Mouse (Mus musculus) kidney, adult 2 months (tissue): ENCODE results near the gene Stpg3. TPM values are rescaled to one million over a fixed set of nuclear protein-coding genes. Genes with fewer than 3 reads are reported as not detected.
A peak's percentile ranks its signal among the peaks of the same experiment; 100 is the strongest.

Source experiments
- DNase-seq: peaks from one replicate; pipeline ENCODE4 v3.0.0; 2021
- H3K27ac ChIP-seq: fragments of 200-500 bp; 2 replicates; pipeline ENCODE4 v1.5.1; 2012; ENCODE audit warnings: low read depth, low read length, control low read depth, inconsistent platforms; ENCODE audit not compliant: insufficient read depth
- H3K27me3 ChIP-seq: fragments of 200-500 bp; replicated peaks from 2 replicates; pipeline ENCODE4 v1.6.1; 2012; ENCODE audit warnings: mild to moderate bottlenecking, moderate library complexity, low read length, inconsistent platforms; ENCODE audit not compliant: control insufficient read depth, insufficient read depth
- H3K36me3 ChIP-seq: fragments of 200-500 bp; 2 replicates; pipeline ENCODE4 v1.6.1; 2012; ENCODE audit warnings: mild to moderate bottlenecking, moderate library complexity, low read length, inconsistent platforms; ENCODE audit not compliant: control insufficient read depth, insufficient read depth
- H3K4me1 ChIP-seq: fragments of 200-500 bp; 2 replicates; pipeline ENCODE4 v1.6.1; 2011; ENCODE audit warnings: low read length; ENCODE audit not compliant: control insufficient read depth, insufficient read depth
- H3K4me3 ChIP-seq: fragments of 200-500 bp; 2 replicates; pipeline ENCODE4 v1.5.1; 2011; ENCODE audit warnings: mild to moderate bottlenecking, low read depth, low read length, control low read depth; ENCODE audit not compliant: insufficient read depth
- CTCF ChIP-seq: fragments of 200-500 bp; conservative IDR thresholded peaks from 2 replicates; pipeline ENCODE4 v1.5.1; 2011; ENCODE audit warnings: low read depth, mild to moderate bottlenecking, control low read depth, low read length, moderate library complexity, mixed read lengths; ENCODE audit not compliant: insufficient read depth, insufficient read length
- POLR2A ChIP-seq: fragments of 200-500 bp; IDR thresholded peaks from one replicate; pipeline ENCODE4 v1.6.1; 2011; ENCODE audit warnings: low read depth, low read length, control low read depth
- WGBS: fragments of 180-500 bp; shearing (Covaris S2); methylation state at CpG from one replicate; pipeline ENCODE4 v1.1.7; 2018; 5-methylcytosine and 5-hydroxymethylcytosine counted together
- polyA plus RNA-seq: library from polyadenylated mRNA; depleted of rRNA; stranded (reverse); fragments of >200 nt; gene quantifications from 2 replicates; pipeline ENCODE4 v1.2.3, GENCODE M21; 2012

Gene Stpg3
- polyA plus RNA-seq, 1 experiment, result 0.42 TPM

DNA sequence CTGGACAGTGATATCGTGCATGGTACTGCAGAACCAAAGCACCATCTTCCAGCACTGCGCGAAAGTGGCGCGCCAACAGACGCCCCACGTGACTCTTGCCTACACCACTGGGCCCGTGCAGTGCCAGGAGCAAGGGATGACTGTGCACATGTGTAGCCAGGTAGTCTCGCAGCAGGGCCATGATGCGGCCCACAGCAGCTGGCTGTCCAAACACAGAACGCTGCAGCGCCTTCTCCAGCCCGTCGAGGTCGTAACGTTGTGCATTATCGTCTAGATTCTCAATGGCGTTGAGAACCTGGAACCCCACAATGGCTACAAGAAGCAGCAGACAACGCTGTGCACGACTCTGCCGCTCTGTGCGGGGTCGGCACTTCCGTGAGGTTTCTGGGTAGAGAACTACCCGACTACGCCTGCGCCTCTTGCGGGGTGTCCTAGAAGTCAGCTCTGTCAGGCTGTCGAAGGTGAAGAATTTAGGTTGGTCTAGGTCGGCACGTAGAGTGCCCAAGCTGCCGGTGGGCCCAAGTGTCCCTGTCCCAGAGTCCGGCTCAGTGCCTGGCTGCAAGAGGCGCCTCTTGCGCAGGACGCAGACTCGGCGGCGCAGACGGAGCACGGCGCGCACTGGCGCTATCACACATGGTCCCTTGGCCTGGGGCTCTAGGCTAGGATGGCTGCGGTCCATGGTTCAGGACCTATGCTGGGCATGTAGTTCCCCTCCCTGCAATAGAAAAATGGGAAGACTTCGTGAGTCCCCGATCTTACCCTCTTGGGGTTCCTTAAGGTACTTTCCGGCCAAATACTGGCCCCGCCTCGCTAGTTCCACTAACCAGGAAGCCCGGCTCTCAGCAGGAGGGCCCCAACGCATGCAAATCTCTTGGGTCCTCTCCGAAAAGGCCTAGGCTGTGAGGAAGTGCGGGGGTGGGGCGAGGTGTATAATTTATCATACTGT, 19.0 kb downstream of the Stpg3 start:
- 25% methylated on average over 55 of the region's 55 CpGs for WGBS
- Histone ChIP-seq H3K27ac (peak overlapping the region; percentile 93), H3K4me3 (peak overlapping the region; percentile 43), H3K27me3 (no peaks in the 10 kb centered on the region), H3K4me1 (peaks cover 10% of the 10 kb centered on the region; the same call in 1 of the 2 replicates), H3K36me3 (no peaks in the 10 kb centered on the region; the same call in 1 of the 2 replicates)
- DNase-seq, result peak; percentile 91
- TF ChIP-seq POLR2A (no peak), CTCF (no peak)

DNA sequence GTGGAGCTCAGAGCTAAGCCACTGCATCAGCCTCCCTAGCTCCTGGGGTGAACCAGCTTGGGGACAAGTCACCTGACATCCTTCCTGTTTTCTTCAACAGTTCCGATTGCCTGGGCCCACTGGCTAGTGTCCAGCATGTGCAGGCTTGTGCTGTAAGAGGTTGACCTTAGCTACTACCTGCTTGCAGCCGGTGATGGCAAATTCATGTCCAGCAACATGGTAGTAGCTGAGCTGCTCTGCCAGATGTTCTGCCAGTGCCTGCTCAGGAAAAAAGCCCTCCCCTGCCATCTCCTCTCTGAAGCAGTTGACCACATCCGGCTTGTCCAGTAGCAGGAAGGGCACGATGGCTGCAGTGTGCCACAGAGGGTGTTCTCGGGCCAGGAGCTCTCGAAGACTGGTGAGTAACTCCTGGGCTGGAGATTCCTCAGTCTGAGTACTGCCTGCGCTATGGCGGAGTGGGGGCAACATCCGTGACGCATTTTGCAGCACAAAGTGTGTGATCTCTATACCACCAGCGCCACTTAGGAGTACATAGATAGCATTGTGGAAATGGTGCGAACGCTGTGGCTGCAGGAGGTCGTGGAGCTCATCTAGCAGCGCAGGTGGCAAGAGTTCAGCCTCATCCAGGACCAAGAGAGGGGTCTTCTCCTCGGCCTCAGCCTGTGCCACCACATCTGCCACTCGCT, 19.8 kb downstream of the Stpg3 start:
- Histone ChIP-seq H3K27me3 (no peaks in the 10 kb centered on the region), H3K27ac (peak overlapping the region; percentile 21), H3K36me3 (no peaks in the 10 kb centered on the region), H3K4me3 (peak overlapping the region; percentile 43; the same call in 1 of the 2 replicates), H3K4me1 (peaks cover 10% of the 10 kb centered on the region; the same call in 1 of the 2 replicates)
- WGBS, result 69% methylated on average over 17 of the region's 17 CpGs
- TF ChIP-seq CTCF (no peak), POLR2A (no peak)
- DNase-seq, result no peak

DNA sequence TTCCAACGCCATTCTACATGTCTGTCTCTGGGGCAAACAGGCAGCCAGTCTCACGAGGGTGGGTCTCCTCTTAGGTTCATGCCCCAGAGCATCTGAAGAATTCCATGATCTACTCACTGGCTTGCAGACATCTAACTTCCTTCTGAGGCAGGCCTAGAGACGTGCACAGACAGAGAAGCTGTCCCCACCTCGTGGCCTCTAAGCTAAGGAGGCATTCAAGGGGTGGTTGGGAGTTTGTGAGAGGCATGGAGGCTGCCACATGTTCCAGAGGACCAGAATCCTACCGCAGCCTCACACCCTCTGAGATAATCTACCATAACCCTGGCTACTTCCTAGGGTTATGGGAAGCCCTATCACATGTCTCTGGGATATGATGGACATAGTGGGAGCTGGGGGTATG, 20.4 kb downstream of the Stpg3 start:
- Histone ChIP-seq H3K36me3 (no peaks in the 10 kb centered on the region), H3K4me1 (peaks cover 10% of the 10 kb centered on the region; the same call in 1 of the 2 replicates), H3K27ac (peak overlapping the region; percentile 21), H3K4me3 (no peak overlapping the region), H3K27me3 (no peaks in the 10 kb centered on the region)
- TF ChIP-seq POLR2A (no peak), CTCF (no peak)
- DNase-seq, result no peak
- 61% methylated on average over 5 of the region's 5 CpGs for WGBS

DNA sequence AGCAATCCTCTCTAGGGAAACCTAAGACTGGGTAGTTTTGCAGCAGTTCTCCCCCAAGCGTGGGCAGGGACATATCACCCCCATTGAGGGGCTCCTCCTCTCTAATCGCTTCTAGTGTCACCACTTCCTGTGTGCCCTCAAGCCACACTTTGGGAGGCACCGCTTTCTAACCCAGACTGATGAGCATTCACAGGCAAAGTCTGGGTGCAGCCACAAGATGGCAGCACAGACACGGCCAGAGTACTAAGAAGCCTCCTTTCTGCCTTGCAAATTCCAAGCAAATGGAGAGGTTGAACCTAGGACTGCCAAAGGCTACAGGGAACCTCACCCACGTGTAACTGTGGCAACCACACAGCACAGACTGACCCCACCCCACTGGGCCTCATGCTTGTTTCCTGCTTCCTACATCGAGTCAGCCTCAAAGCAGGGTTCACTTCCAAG, 21.1 kb downstream of the Stpg3 start:
- H3K27ac ChIP-seq, result peak overlapping the region; percentile 21; the same call in 1 of the 2 replicates
- H3K4me1 ChIP-seq, result peaks cover 10% of the 10 kb centered on the region; the same call in 1 of the 2 replicates
- no peak overlapping the region for H3K4me3 ChIP-seq
- H3K36me3 ChIP-seq, result no peaks in the 10 kb centered on the region
- TF ChIP-seq POLR2A, result no peak
- peak; percentile 99 for TF ChIP-seq CTCF
- no peaks in the 10 kb centered on the region for H3K27me3 ChIP-seq
- peak; percentile 94 for DNase-seq
- 0% methylated on average over 6 of the region's 6 CpGs for WGBS

DNA sequence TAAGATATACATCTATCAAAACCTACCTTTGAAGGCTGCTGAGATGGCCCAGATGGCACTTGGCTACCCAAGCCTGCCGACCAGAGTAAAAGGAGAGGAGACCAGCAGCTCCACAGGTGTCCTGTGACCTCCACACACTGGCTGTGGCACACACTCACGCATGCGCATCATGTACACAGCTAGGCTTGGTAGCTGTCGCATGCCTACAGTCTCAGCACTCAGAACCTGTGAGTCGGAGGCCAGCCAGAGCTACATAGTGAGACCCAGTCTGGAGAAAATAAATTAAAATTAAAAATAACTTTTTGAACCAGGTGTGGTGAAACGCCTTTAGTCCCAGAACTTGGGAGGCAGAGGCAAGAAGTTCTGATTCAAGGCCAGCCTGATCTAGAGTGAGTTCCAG, 26.6 kb downstream of the Stpg3 start:
- Histone ChIP-seq H3K27ac (no peak overlapping the region), H3K4me1 (no peaks in the 10 kb centered on the region; the same call in 1 of the 2 replicates), H3K27me3 (no peaks in the 10 kb centered on the region), H3K36me3 (no peaks in the 10 kb centered on the region), H3K4me3 (no peak overlapping the region)
- no peak for DNase-seq
- TF ChIP-seq POLR2A (no peak), CTCF (no peak)
- whole genome bisulfite sequencing, result 89% methylated on average over 6 of the region's 6 CpGs

DNA sequence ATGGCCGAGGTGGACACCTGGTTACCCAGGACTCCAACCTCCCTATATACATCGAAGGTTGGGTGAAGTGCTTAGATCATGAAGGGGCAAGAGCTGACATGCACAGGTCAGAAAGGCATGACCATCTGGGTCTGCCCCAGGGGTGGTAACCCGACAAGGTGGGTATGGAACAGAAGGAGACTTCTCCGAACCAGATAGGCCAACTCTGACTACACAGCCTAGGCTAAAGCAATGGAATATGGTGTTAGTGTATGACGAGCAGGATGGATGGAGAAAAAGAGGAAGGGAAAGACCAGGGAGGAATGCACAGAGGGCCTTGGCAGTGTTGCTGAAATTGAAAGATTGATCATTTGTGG, 27.9 kb downstream of the Stpg3 start:
- Histone ChIP-seq H3K36me3 (no peaks in the 10 kb centered on the region), H3K4me3 (no peak overlapping the region)
- WGBS, result 52% methylated on average over 5 of the region's 5 CpGs

More for the DNA sequence above, 27.9 kb downstream of the Stpg3 start:
- TF ChIP-seq POLR2A (no peak), CTCF (no peak)
- Histone ChIP-seq H3K27me3 (no peaks in the 10 kb centered on the region), H3K27ac (no peak overlapping the region), H3K4me1 (no peaks in the 10 kb centered on the region; the same call in 1 of the 2 replicates)
- no peak for DNase-seq
